Mouse (Mus musculus) embryo, embryonic 10.5 days (tissue): ENCODE results near the gene Enkur.
A peak's percentile ranks its signal among the peaks of the same experiment; 100 is the strongest.
"Not testable (repeated sequence)": the region's sequence is repeated elsewhere in the genome, so short reads cannot be mapped to it uniquely, and the experiment has no call there.

Experiments used
- DNase-seq: peaks from one replicate; pipeline ENCODE4 v3.0.0-alpha.2; 2015; ENCODE audit warnings: low spot score

Enkur gene

DNA sequence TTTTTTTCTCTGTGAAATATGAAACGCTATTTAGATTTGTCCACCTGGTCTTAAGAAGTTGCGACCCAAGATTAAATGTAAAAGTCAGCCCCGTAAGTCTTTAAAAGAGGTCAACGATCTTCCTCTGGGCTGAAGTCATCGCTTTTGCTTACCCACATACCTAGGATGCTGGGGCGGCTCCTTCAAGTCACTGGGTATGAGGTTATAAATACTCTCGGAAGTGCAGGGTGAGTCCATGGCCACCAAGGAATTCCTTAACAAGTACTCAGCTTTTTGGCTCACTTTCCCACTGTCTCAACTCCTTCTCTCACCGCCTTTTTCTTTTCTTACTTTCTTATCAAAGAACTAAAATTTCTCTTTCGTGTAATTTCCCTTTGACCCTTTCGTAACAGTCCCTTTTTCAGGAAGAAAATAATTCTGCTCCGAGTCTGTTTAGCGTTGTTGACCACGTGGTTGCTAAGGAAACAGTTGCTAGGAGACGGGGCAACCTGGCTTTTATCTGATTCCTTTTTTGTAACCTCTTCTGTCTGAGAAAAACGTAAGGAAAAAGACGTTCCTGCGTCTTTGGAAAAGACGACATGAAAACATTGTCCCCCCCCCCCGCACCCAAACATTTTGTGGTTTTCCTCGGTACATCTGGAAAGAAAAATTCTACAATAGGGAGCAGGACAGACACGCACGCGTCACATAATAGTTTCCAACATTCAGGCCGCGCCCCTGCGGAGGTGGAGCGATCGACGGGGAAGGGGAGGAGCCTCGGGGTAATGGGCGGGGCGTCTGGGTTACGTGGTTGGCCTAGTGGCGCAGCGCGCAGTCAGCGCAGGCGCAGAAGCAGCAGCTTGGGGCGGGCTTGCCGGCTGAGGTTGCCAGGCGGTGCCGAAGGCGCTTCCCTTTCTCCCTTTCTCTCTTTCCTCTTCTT, at the start of gene Enkur, which contains the start of gene Thnsl1:
Gene Enkur, minus strand, starts transcription at position 454 of the 919 bp plus-strand sequence.
Gene Thnsl1, plus strand, starts transcription at position 813 of the 919 bp plus-strand sequence.
- peak; percentile 97 for DNase-seq

DNA sequence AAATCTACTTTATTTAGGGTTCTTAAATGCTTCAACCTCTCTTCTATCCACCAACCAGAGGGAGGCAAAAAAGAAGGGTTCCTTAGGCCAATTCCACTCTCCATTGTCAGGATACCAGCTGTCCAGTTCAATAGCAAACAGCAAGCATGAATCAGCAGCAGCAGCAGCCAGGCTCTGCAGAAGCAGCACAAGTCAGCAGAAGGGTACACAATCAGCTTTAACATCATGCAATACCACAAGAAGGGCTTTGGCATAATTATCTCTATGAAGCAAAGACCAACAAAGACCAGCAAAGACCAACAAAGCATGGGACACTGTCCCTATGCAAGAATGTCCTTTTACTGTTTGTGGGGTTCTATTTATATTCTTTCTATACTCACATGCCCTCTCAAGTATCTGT, 49.1 kb upstream of the Enkur start:
- DNase-seq = no peak

DNA sequence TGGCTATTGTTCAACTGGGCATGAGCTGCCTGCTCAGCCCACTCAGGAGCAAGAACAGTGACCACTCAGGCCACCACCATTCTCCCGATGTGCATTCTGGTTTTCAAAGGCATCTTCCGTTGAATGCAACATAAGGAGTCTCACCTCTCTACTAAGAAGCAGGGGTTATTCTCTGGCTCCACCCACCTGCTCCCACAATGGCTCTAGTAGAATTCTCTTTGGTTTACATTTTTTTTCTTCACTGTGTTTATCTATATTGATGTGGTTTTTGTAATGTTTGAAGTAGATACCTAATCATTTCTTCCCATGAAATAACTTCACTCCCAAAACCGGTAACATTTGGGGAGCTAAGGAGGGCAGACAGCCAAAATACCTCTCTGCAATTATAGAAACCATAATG, 48.5 kb upstream of the Enkur start:
- DNase-seq = no peak

DNA sequence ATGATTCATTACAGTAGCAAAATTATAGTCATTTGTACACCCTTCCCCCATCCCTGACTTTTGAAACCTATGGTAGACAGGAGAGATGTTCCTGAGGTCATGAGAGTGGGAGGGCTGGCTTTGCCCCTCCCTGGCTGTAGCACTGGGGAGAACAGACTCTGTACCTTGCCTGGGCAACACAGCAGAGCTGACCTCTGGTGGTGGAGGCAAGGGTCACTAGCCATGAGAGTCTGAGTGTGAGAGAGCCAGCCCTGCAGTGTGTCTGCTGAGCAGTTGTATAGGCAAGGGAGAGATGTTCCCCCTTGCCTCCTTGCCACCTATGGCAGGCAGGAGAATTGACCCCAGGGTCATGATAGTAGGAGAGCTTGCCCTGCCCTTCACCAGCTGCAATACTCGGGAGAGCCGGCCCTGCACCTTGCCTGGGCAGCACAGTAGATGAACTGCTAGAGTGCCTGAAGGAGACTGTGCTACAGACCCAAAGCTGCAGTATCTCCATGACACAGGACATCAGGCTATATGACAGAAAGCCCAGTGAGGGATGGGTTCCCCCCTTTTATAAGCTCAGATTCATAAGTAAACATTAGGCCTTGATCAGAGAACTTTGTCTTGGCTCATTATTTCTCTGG, 40.4 kb upstream of the Enkur start:
- no peak for DNase-seq

DNA sequence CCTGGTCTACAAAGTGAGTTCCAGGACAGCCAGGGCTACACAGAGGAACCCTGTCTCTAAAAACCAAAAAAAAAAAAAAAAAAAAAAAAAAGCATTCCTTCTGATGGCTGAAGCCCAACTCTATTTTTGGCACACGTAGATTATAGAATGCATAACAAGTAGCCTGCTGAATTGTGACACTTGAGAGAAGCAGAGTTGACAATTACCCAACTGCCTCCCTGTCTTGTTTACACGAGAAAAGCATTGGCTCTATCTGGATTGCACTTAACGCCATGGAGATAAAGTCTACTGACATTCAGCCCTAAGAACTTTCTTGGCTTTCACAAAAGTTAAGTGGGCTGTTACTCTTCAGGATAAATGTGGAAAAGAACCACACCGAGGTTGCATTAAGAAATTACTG, 39.8 kb upstream of the Enkur start:
- no peak for DNase-seq

DNA sequence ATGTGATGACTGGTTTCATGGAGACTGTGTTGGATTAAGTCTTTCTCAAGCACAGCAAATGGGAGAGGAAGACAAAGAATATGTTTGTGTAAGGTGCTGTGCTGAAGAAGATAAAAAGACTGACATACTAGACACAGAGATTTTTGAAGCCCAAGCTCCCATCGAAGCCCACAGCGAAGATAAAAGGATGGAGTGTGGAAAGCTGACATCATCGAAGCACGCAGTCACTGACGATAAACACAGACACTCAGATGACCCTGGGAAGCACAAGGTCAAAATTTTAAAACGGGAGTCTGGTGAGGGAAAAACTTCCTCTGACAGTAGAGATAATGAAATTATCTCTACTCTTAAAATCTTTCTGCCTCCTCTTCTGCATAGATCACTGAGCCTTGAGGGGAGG, 38.9 kb upstream of the Enkur start:
- DNase-seq = not testable (repeated sequence)

DNA sequence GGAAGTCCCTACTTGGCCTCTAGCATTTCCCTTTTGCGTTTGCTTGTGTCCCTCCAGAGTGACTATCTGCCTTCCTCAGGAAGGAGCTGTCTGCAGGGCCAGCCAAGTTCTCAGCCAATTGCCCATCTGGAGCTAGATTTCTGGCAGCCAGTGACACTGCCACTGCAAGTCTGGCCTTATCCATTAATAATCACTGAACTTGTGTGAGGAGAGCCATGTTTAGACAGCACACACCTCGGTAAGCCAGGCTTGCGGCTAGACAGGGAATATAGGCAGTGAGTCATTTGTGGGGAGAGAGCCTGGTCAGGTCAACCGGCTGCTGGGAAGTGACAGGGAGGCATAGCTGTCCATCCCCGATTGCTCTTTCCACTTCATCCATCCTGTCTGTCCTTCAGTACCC, 31.7 kb upstream of the Enkur start:
- no peak for DNase-seq

DNA sequence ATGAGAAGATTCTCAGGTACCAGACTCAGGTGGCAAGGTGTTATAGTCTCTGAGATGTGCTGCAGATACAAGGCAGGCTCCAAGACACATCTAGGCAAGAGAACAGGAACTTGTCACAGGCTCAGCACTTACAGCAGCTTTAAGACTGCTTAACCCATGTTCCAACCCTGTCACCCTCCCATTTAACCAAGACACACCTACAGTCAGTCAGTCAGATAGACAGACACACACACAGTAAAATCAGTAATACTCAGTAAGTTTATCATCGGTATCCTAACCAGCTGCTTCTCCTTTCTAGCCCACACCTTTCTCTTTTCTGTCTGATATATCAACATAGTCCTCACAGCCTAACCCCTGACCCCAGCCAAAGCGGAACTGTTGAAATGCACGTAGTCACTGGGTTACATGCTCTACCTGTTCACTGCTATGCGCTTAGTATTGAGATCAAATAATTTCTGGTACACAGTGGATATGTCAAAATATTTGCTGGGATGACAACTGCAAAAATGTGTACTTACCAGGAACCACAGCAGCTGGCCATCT, 30.8 kb upstream of the Enkur start:
- no peak for DNase-seq

DNA sequence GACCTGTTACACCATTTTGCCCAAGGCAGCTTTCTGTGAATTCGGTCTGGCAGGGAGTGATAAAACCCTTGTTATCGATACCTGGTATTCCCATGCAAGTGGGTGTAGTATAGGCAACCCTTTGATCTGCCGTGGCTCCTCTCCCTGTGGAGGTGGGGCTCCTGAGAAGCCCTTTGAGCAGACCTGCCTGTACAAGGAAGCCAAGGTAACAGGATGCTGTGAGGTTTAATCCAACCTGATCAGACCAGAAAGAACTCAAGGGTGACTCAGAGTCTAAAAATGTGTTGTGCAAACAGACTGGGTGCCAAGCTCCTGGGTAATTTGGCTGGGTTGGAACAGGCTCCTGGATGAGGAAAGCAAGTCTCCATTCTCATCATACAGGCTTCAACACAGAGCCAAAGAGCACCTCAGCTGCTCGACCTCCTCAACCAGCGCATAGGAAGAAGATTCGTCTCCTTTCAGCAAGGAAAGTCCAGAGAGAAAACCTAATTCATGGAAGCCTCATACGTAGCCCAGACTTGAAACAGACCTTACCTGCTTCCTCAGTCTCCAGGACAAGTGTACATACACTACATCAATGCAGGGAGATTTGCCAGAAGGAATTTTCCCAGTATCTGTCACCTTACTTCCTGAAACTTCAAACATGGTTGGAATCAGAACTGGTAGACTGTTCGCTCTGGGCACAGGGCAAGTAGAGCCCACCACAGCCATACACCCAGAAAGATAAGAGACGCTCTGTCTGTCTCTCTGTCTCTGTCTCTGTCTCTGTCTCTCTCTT, 29.9 kb upstream of the Enkur start:
- no peak for DNase-seq

DNA sequence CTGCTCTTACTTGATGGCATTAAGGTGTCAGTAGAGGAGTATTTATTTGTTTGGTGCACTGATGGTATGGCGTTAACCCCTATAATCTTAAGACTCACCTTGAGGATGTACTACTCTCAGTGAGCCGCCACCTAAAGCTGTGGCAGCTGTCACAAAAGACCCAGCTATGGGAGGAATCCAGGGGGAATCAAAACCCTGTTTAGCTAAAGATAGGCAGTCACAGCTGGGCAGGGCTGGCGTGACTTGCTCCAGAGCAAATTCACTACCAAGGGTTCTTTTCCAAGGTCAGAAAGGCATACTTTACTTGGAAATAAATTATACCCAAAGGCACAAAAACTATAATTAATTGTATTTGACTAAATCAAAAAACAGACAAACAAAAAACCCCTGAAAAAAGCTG, 26.0 kb upstream of the Enkur start:
- no peak for DNase-seq

DNA sequence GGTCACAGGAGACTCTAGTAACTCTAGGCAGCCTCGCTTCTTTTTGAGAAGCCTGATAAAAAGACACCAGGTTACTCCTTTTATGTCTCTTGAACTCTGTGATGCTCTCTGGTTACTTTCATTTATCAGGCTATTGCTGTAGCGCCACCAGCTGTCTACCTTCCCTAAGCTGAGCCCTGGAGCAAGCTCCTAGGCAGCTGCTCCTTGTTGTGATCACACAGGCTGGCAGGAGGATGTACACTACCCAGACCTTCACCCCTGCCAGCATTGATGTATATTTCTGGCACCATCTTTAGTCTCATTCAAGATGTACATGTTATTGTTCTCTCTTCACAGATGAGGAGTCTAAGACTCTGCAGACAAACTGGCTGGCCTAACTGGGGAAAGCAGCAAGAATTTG, 25.1 kb upstream of the Enkur start:
- DNase-seq = no peak

DNA sequence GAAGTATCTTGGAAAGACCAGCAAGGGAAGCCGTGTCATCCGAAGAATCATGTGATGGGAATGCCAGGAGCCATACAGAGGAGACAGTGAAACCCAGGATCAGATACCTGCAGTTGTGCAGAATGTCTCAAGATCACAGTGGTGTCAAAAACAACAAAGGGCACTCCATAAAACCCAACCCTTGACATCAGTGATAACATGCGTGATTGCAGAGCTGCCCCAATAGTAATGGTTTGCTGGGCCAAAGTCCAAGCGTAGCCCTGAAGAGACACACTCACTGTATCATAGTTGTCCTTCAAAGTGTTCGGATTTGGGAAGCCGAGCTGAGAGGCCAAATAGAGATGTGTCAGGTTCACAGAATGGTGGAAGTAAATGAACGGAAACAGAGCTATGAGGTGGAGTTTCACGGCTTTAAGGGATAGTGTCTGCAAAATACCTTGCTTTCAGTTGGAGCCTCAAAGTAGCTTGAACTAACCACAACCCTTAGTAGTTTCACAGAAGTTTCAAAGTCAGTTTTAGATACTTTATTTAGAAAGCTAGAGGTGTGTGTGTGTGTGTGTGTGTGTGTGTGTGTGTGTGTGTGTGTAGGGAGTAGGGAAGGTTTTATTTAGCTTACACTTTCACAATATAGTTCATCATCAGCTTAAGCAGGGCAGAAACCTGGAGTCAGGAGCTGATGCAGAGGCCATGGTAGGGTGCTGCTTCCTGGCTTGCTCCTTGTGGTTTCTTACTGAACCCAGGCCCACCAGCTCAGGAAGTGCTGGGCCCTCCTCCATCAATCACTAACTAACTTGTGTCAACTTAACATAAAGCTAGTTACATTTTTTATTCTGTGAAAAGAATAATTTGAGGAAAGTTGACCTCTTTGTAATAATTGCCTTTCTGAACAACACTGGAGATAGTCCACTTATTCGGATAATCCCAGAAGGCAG, 17.6 kb upstream of the Enkur start:
- DNase-seq = no peak

DNA sequence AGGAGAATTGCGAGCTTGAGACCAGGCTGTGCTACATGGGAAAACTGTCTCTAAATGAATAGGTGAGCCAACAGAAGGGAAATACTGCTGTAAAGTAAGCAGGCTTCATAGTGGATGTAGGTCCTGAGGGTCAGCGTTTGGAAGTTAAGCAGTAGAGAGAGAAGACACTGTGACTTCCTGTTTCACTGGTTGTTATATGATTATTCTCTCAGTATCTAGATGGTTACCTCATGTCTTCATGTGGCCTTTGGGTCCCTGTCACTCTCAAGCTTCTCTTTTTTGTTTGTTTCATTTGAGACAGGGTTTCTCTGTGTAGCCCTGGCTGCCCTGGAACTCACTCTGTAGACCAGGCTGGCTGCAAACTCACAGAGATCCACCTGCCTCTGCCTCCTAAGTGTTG, 10.1 kb upstream of the Enkur start:
- no peak for DNase-seq

DNA sequence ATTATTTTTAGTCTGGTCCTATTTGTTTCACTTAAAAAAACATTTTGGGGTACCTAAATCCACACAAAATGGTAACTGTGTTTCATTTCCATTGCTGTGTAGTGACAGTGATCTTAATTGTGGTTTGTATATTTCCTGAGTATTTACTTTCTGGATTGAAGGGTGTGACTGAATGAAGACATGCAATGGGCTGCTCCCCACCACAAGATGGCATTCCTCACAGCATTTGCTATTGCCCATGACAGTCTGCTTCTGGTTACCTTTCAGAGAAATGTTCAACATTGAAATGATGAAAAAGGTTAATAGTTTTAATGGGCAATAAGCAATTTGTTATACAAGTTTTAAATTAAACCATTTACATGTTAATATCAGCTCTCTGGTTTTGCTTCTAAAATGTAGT, 9.2 kb upstream of the Enkur start:
- no peak for DNase-seq

DNA sequence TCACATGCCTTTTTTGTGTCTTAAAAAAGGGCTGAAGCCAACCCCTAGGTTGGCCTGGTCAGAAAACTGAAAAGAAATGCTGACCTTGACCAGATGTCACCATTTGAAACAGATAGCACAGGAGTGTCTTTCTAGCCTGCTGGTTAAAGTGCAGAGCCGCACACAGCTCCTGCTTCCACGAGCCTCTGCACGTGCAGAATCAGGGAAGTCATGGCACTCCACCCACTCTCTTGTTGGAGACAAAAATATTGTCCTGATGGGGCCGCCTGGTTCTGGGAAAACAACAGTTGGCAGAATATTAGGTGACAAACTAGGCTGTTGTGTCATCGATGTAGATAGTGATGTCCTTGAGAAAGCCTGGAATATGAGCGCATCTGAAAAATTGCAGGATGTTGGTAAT, 6.2 kb upstream of the Enkur start:
- DNase-seq = no peak

DNA sequence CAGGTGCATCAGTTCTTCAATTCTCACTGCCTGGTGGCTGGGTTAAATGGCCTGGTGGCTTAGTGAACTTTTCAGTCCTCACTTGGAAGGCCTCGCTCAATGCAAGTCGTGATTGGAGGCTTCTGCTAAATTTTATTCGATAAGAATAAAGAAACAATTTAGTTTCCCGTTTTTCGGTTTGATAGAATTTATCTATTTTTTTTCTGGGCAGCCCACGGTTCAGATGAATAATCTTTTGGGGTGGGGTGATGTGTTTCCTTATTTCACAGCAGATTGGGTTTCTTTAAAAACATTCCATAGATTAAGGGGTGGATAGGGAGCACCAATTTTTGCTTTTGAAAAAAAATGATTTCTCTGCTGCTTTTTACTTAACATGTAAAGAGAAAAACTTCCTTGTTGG, 1.1 kb upstream of the Enkur start:
- no peak for DNase-seq

DNA sequence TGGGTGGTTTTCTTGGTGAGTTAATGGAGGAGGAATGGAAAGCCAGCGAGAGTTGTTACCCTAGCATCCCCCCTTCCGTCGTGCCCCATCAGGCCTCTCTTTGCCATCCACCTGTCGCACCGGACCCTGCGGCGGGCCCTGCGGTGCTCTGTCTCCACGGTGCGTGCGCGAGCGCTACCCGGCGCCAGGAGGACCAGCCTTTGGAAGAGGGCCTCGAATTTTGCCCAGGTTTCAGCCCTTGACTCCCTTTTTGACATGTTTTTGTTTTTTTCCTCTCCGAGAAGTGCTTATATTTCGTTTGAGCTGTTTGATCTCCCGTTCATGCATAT, 630 bp upstream of the Enkur start:
- no peak for DNase-seq

DNA sequence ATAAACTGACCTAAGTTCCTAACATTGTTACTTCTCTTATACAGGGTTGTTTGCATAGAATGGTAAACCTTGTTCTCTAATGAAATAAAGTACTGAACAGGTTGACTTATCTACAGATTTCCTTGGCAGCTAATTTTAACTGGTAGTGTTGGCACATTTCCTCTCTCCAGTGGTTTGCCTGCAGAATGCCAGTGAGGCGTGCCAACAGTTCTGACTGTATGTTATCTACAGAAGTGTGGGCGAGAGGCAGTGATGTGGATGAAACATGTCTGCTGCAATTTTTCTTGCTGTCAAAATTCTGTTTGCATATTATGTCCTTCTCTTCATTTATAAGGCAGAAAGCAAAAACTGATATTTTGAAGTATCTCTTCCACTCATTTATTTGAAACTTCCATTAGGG, 2.4 kb downstream of the Enkur start:
- DNase-seq = no peak

DNA sequence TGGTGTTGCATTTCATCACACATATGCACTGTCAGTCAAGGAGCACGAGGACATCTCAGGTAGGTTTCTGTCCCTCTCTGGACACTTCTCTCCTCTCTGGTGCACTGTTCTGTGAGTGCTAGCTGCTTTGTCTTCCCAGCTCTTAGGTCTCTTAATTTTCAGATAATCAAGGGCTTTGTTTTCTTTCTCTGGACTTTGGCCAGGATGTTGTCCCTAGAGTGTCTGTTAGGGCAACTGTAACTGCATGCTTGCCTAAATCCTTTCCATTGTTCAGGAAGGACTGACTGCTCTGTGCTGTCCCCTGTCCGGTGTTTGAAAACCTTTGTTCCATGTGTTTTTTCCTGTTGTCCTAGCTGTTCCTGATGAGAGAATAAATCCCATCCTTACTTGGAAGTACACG, 6.1 kb downstream of the Enkur start:
- no peak for DNase-seq

DNA sequence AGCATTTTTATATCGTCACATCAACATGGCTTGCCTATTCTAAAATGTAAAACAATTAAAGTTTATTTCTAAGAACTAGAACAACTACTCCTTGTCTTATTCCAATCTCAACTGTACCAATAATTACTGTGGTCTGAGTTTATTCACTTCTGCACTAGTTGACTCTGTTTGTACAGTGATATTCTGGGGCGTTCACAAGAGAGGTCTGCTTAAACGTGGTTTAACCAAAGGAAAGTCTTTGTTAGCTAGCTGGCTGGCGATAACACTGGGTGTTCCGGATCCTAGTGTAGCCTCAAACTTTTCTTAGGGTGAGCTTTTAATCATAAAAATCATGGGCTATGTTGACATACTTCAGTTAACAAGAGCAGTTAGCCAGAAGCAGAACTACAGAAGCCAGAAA, 9.9 kb downstream of the Enkur start:
- no peak for DNase-seq

DNA sequence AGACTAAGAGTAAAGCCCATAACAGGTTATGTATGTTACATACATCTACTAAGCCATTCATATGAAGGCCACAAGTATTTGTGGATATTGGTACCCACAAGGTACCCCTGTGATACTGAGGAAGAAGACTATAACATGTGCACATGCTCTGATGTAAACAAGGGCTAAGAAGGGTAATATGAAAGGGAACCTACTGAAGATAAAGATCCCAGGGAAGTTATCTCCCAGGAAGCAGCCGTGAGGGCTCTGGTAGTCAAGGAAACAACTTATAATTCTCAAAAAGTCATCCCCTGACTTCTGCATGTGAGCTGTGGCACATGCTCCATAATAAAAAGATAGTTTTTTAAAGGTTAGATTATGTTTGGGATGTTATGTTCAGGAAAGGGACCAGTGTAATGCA, 13.9 kb downstream of the Enkur start:
- no peak for DNase-seq

DNA sequence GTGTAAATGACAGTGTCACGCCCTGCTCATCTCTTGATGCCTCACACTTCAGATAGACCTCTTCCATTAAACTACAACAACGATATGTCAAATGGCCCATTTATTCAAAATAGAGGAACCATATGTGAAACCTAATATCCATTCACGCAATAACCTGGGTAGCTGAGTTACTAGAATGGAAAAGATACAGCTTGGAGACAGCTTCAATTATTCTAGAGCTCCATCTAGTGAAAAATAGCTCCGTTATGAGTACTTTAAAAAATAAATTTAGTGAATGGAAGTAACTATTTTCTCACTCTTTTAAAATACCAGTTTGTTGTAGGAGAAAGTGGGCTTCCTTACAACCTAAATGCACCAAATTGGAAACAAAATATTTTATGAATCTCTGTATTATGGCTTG, 16.6 kb downstream of the Enkur start:
- DNase-seq = no peak
